Mouse (Mus musculus) MEL (cell line): ENCODE measurements around the gene Pigl. TPM values are rescaled to one million over a fixed set of nuclear protein-coding genes. Genes with fewer than 3 reads are reported as not detected.
A peak's percentile ranks its signal among the peaks of the same experiment; 100 is the strongest.

ENCODE experiments used
- DNase-seq: peaks from one replicate; pipeline ENCODE4 v3.0.0; 2011; ENCODE audit warnings: low read depth, low spot score
- H3K27ac ChIP-seq: 2 replicates; pipeline ENCODE4 v1.5.1; 2012; ENCODE audit warnings: low read depth, mild to moderate bottlenecking, control low read depth, low read length, moderate library complexity; ENCODE audit not compliant: control insufficient read depth
- H3K27me3 ChIP-seq, 2 experiments: fragments of 150-350 bp in 1 of 2; sonication (generic) in 1 of 2; 2 replicates each; pipeline ENCODE4 v1.6.1; 2012; ENCODE audit warnings: low read length in 2 of 2, mild to moderate bottlenecking in 2 of 2, improper control_type of control experiment in 1 of 2, moderate library complexity in 1 of 2; ENCODE audit not compliant: insufficient read depth in 2 of 2, control insufficient read depth in 1 of 2
- H3K36me3 ChIP-seq, 2 experiments: 2 replicates each; pipeline ENCODE4 v1.6.1; 2012 to 2014; ENCODE audit warnings: low read length in 2 of 2, improper control_type of control experiment in 1 of 2, inconsistent platforms in 1 of 2, mild to moderate bottlenecking in 1 of 2; ENCODE audit not compliant: insufficient read depth in 2 of 2, control insufficient read depth in 1 of 2
- H3K4me1 ChIP-seq, 2 experiments: fragments of 150-350 bp in 1 of 2; sonication (generic) in 1 of 2; 2 replicates each; pipeline ENCODE4 v1.6.1; 2012; ENCODE audit warnings: low read length in 2 of 2, improper control_type of control experiment in 1 of 2, mild to moderate bottlenecking in 1 of 2; ENCODE audit not compliant: insufficient read depth in 2 of 2, control insufficient read depth in 1 of 2
- H3K4me3 ChIP-seq, 2 experiments: fragments of 150-350 bp in 1 of 2; sonication (generic) in 1 of 2; 2 replicates each; pipeline ENCODE4 v1.5.1; 2012; ENCODE audit warnings: low read depth in 2 of 2, low read length in 2 of 2, mild to moderate bottlenecking in 2 of 2, moderate library complexity in 2 of 2, control low read depth in 1 of 2, improper control_type of control experiment in 1 of 2; ENCODE audit not compliant: control insufficient read depth in 1 of 2, insufficient read depth in 1 of 2
- H3K79me2 ChIP-seq: 2 replicates; pipeline ENCODE4 v1.6.1; 2012; ENCODE audit warnings: mild to moderate bottlenecking, low read length, moderate library complexity; ENCODE audit not compliant: control insufficient read depth, poor library complexity, insufficient read depth
- H3K9ac ChIP-seq: 2 replicates; pipeline ENCODE4 v1.6.1; 2012; ENCODE audit warnings: low read depth, mild to moderate bottlenecking, control low read depth, low read length, moderate library complexity; ENCODE audit not compliant: control insufficient read depth, poor library complexity, severe bottlenecking
- H3K9me3 ChIP-seq: fragments of 150-350 bp; sonication (generic); replicated peaks from 2 replicates; pipeline ENCODE4 v1.6.1; 2012; ENCODE audit warnings: mild to moderate bottlenecking, low read length, improper control_type of control experiment, moderate library complexity; ENCODE audit not compliant: insufficient read depth
- BHLHE40 ChIP-seq: IDR thresholded peaks from 2 replicates; pipeline ENCODE4 v1.6.1; 2012; ENCODE audit warnings: low read depth, mild to moderate bottlenecking, inconsistent platforms, low read length, improper control_type of control experiment, borderline replicate concordance
- CHD2 ChIP-seq: IDR thresholded peaks from 2 replicates; pipeline ENCODE4 v1.6.1; 2011; ENCODE audit warnings: low read length, improper control_type of control experiment
- CTCF ChIP-seq, 3 experiments: IDR thresholded peaks in 2 of 3; conservative IDR thresholded peaks in 1 of 3; 2 replicates each; pipeline ENCODE4 v1.5.1; 2011 to 2012; ENCODE audit warnings: low read length in 3 of 3, low read depth in 2 of 3, mild to moderate bottlenecking in 2 of 3, improper control_type of control experiment in 1 of 3, inconsistent platforms in 1 of 3, mixed read lengths in 1 of 3, moderate library complexity in 1 of 3; ENCODE audit not compliant: control insufficient read depth in 1 of 3, insufficient read depth in 1 of 3, poor library complexity in 1 of 3, severe bottlenecking in 1 of 3
- E2F4 ChIP-seq: IDR thresholded peaks from 2 replicates; pipeline ENCODE4 v1.6.1; 2011; ENCODE audit warnings: low read depth, low read length, improper control_type of control experiment, borderline replicate concordance
- EP300 ChIP-seq, 2 experiments: IDR thresholded peaks; 2 replicates each; pipeline ENCODE4 v1.6.1; 2011; ENCODE audit warnings: improper control_type of control experiment in 2 of 2, low read length in 2 of 2, low read depth in 1 of 2, mild to moderate bottlenecking in 1 of 2
- ETS1 ChIP-seq: IDR thresholded peaks from 2 replicates; pipeline ENCODE4 v1.6.1; 2012; ENCODE audit warnings: low read depth, mild to moderate bottlenecking, inconsistent platforms, low read length, improper control_type of control experiment, moderate library complexity
- GATA1 ChIP-seq: IDR thresholded peaks from 2 replicates; pipeline ENCODE4 v1.6.1; 2011; ENCODE audit warnings: low read depth, low read length, improper control_type of control experiment
- HCFC1 ChIP-seq: IDR thresholded peaks from 2 replicates; pipeline ENCODE4 v1.6.1; 2012; ENCODE audit warnings: low read depth, mild to moderate bottlenecking, inconsistent platforms, low read length, improper control_type of control experiment, moderate library complexity
- KAT2A ChIP-seq: conservative IDR thresholded peaks from 2 replicates; pipeline ENCODE4 v1.6.1; 2012; ENCODE audit warnings: low read depth, low read length, improper control_type of control experiment, inconsistent platforms
- MAFK ChIP-seq: IDR thresholded peaks from 2 replicates; pipeline ENCODE4 v1.6.1; 2011; ENCODE audit warnings: low read depth, mild to moderate bottlenecking, low read length, improper control_type of control experiment, borderline replicate concordance
- MAX ChIP-seq: IDR thresholded peaks from 2 replicates; pipeline ENCODE4 v1.6.1; 2011; ENCODE audit warnings: low read length, improper control_type of control experiment
- MAZ ChIP-seq: IDR thresholded peaks from 2 replicates; pipeline ENCODE4 v1.6.1; 2012; ENCODE audit warnings: low read depth, mild to moderate bottlenecking, inconsistent platforms, low read length, improper control_type of control experiment
- MEF2A ChIP-seq: IDR thresholded peaks from 2 replicates; pipeline ENCODE4 v1.6.1; 2014; ENCODE audit warnings: low read depth, mild to moderate bottlenecking, inconsistent platforms, low read length, improper control_type of control experiment; ENCODE audit not compliant: poor library complexity, insufficient replicate concordance, severe bottlenecking; ENCODE audit errors: extremely low read depth
- MXI1 ChIP-seq: IDR thresholded peaks from 2 replicates; pipeline ENCODE4 v1.6.1; 2011; ENCODE audit warnings: mild to moderate bottlenecking, low read depth, low read length, improper control_type of control experiment
- MYC ChIP-seq: IDR thresholded peaks from 2 replicates; pipeline ENCODE4 v1.6.1; 2011; ENCODE audit warnings: low read depth, mild to moderate bottlenecking, low read length, improper control_type of control experiment, moderate library complexity
- NELFE ChIP-seq: IDR thresholded peaks from 2 replicates; pipeline ENCODE4 v1.6.1; 2011; ENCODE audit warnings: low read depth, low read length, improper control_type of control experiment
- NRF1 ChIP-seq: IDR thresholded peaks from 2 replicates; pipeline ENCODE4 v1.6.1; 2014; ENCODE audit warnings: low read depth, mild to moderate bottlenecking, inconsistent platforms, low read length, improper control_type of control experiment, moderate library complexity; ENCODE audit not compliant: poor library complexity, insufficient read depth, severe bottlenecking
- POLR2A ChIP-seq, 2 experiments: IDR thresholded peaks; 2 replicates each; pipeline ENCODE4 v1.6.1; 2011 to 2012; ENCODE audit warnings: low read length in 2 of 2, mild to moderate bottlenecking in 2 of 2, control low read depth in 1 of 2, improper control_type of control experiment in 1 of 2, low read depth in 1 of 2, moderate library complexity in 1 of 2; ENCODE audit not compliant: control insufficient read depth in 1 of 2, insufficient read depth in 1 of 2, poor library complexity in 1 of 2
- POLR2AphosphoS2 ChIP-seq: IDR thresholded peaks from 2 replicates; pipeline ENCODE4 v1.6.1; 2011; ENCODE audit warnings: low read length, improper control_type of control experiment
- POLR2AphosphoS5 ChIP-seq: IDR thresholded peaks from 2 replicates; pipeline ENCODE4 v1.6.1; 2012; ENCODE audit warnings: low read depth, borderline replicate concordance, mild to moderate bottlenecking, inconsistent platforms, low read length, moderate library complexity, mixed read lengths
- RCOR1 ChIP-seq: IDR thresholded peaks from 2 replicates; pipeline ENCODE4 v1.6.1; 2012; ENCODE audit warnings: low read depth, mild to moderate bottlenecking, inconsistent platforms, low read length, improper control_type of control experiment
- SMC3 ChIP-seq: IDR thresholded peaks from 2 replicates; pipeline ENCODE4 v1.6.1; 2011; ENCODE audit warnings: low read depth, low read length, improper control_type of control experiment
- TAL1 ChIP-seq: IDR thresholded peaks from 2 replicates; pipeline ENCODE4 v1.6.1; 2012; ENCODE audit warnings: mild to moderate bottlenecking, inconsistent platforms, low read length, moderate library complexity, mixed read lengths
- TCF12 ChIP-seq: IDR thresholded peaks from 2 replicates; pipeline ENCODE4 v1.6.1; 2014; ENCODE audit warnings: low read depth, mild to moderate bottlenecking, inconsistent platforms, low read length, improper control_type of control experiment, moderate library complexity
- USF1 ChIP-seq: IDR thresholded peaks from 2 replicates; pipeline ENCODE4 v1.6.1; 2014; ENCODE audit warnings: low read depth, mild to moderate bottlenecking, inconsistent platforms, low read length, improper control_type of control experiment, moderate library complexity
- USF2 ChIP-seq, 2 experiments: IDR thresholded peaks; 2 replicates each; pipeline ENCODE4 v1.6.1; 2011 to 2012; ENCODE audit warnings: improper control_type of control experiment in 2 of 2, low read length in 2 of 2, borderline replicate concordance in 1 of 2, inconsistent platforms in 1 of 2, low read depth in 1 of 2, mild to moderate bottlenecking in 1 of 2; ENCODE audit not compliant: insufficient read depth in 1 of 2
- ZC3H11A ChIP-seq: IDR thresholded peaks from 2 replicates; pipeline ENCODE4 v1.6.1; 2012; ENCODE audit warnings: low read depth, mild to moderate bottlenecking, inconsistent platforms, low read length, improper control_type of control experiment
- ZMIZ1 ChIP-seq: IDR thresholded peaks from 2 replicates; pipeline ENCODE4 v1.6.1; 2012; ENCODE audit warnings: low read depth, mild to moderate bottlenecking, inconsistent platforms, low read length, improper control_type of control experiment, moderate library complexity
- ZNF384 ChIP-seq: IDR thresholded peaks from 2 replicates; pipeline ENCODE4 v1.6.1; 2012; ENCODE audit warnings: low read depth, mild to moderate bottlenecking, inconsistent platforms, low read length, improper control_type of control experiment
- polyA plus RNA-seq, 2 experiments: library from polyadenylated mRNA; stranded (reverse) in 1 of 2; unstranded in 1 of 2; fragments of >175 nt in 1 of 2; fragments of >200 nt in 1 of 2; gene quantifications; 2 replicates each; pipeline versions ENCODE4 v1.2.1 to v1.2.4; 2012; ENCODE audit warnings: low replicate concordance in 2 of 2, low read depth in 1 of 2; ENCODE audit not compliant: insufficient read length in 2 of 2, insufficient read depth in 1 of 2, missing spikeins in 1 of 2
- total RNA-seq: library from RNA; depleted of rRNA; stranded (reverse); fragments of 300-350 nt; gene quantifications from 2 replicates; pipeline ENCODE4 v1.2.3, GENCODE M21; 2012

Pigl gene
- total and polyA plus RNA-seq, 3 experiments: 2.0 to 4.1 TPM; not detected in 1

DNA sequence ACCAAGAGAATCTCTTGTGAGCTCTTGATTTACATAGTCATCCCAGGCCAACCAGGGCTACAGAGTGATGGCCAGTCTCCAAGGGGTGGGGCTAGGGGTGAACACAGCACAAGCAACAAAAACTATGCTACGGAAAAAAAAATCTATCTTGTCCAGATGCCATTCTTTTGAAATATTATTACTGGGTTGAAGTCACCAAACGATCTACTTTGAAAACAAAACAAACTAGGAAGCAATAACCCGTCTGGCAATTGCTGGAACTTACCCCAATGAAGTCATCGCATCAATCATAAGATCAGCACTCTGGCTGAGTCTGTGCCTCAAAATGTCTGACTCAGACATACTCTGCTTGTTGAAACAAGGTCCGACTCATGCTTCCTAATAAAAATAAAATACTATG is 91.5 kb downstream of the Pigl start:
- Histone ChIP-seq H3K9me3 (no peaks in the 10 kb centered on the region), H3K36me3 (peaks cover 10 to 23% of the 10 kb centered on the region in 2 experiments), H3K27ac (peak overlapping the region; percentile 91), H3K79me2 (peaks cover 27% of the 10 kb centered on the region), H3K4me3 (peak overlapping the region; percentile 65 to 74), H3K27me3 (no peaks in the 10 kb centered on the region), H3K4me1 (peaks cover 0 to 14% of the 10 kb centered on the region in 2 experiments; a peak in 3 of 4 replicates), H3K9ac (peak overlapping the region; percentile 82)
- 0 out of 4 replicates have a peak, but pooled peaks of 1 of the 2 experiments have one; percentile 3 for TF ChIP-seq EP300 (IDR thresholded peaks at IDR 0.05; ENCODE audit: low read depth in 1 of 2, low read length in 2 of 2)
- no peak; the same call in 1 of the 2 replicates for TF ChIP-seq ZMIZ1
- TF ChIP-seq RCOR1: peak; percentile 35; the same call in 1 of the 2 replicates
- TF ChIP-seq TAL1: no peak
- peak; percentile 80 for TF ChIP-seq ZNF384
- TF ChIP-seq POLR2AphosphoS5: no peak; the same call in 1 of the 2 replicates
- TF ChIP-seq TCF12: no peak
- peak; percentile 23; the same call in 1 of the 2 replicates for TF ChIP-seq POLR2AphosphoS2
- peak; percentile 44; the same call in 1 of the 2 replicates for TF ChIP-seq NELFE
- TF ChIP-seq BHLHE40: no peak
- 0 out of 2 replicates have a peak, but pooled peaks have one; percentile 28 for TF ChIP-seq ETS1
- no peak for TF ChIP-seq CTCF (IDR thresholded peaks at IDR 0.05 in 2 of 3, conservative IDR thresholded peaks at IDR 0.05 in 1 of 3; ENCODE audit: control insufficient read depth in 1 of 3, insufficient read depth in 1 of 3, low read depth in 2 of 3, low read length in 3 of 3, poor library complexity in 1 of 3, severe bottlenecking in 1 of 3)
- no peak for TF ChIP-seq CHD2
- no peak for TF ChIP-seq NRF1
- TF ChIP-seq HCFC1: no peak; the same call in 1 of the 2 replicates
- no peak; the same call in 1 of the 2 replicates for TF ChIP-seq MXI1
- peak; percentile 63 for TF ChIP-seq MAZ
- 0 out of 2 replicates have a peak, but pooled peaks have one; percentile 18 for TF ChIP-seq USF1
- peak; percentile 92 for DNase-seq

DNA sequence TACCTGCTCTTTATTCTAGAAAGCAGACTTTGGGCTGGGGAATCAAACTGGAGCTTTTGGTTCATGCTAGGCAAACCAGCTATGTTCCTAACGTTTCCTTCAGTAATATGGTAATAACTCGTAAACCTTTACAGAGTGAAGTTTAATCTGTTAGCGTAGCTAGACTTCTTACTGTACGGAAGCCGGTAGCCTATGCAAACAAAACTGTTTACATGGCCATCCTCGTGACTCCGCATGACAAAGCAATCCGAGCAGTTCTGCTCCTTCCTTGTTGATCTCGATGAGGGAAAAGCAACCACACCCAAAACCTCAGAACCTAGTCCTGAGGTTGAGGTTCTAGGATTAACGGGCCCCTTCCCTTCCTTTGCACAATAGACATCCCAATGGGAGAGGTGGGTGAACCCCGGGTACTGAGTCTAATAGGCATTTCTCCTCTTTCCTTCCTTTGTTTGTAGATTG is 92.0 kb downstream of the Pigl start:
- Histone ChIP-seq H3K4me1 (peaks cover 0 to 14% of the 10 kb centered on the region in 2 experiments; a peak in 3 of 4 replicates), H3K4me3 (peak overlapping the region; percentile 65 to 74), H3K9me3 (no peaks in the 10 kb centered on the region), H3K27ac (peak overlapping the region; percentile 91), H3K36me3 (peaks cover 10 to 23% of the 10 kb centered on the region in 2 experiments), H3K79me2 (peaks cover 27% of the 10 kb centered on the region), H3K27me3 (no peaks in the 10 kb centered on the region), H3K9ac (peak overlapping the region; percentile 82)
- peak; percentile 93 for DNase-seq
- peak; percentile 92 for TF ChIP-seq MAX
- 0 out of 2 replicates have a peak, but pooled peaks have one; percentile 6 for TF ChIP-seq MAZ
- TF ChIP-seq SMC3: no peak
- TF ChIP-seq KAT2A: 0 out of 2 replicates have a peak, but pooled peaks have one; percentile 24
- peak; percentile 85 for TF ChIP-seq MYC
- peak; percentile 73; the same call in 1 of the 2 replicates for TF ChIP-seq USF1
- peak; percentile 77 for TF ChIP-seq ETS1
- peak; percentile 60 for TF ChIP-seq HCFC1
- no peak for TF ChIP-seq E2F4
- TF ChIP-seq USF2 (IDR thresholded peaks at IDR 0.05; ENCODE audit: borderline replicate concordance in 1 of 2, insufficient read depth in 1 of 2, low read depth in 1 of 2, low read length in 2 of 2): no peak
- peak; percentile 88 for TF ChIP-seq BHLHE40
- TF ChIP-seq GATA1: no peak
- no peak for TF ChIP-seq NRF1
- TF ChIP-seq POLR2A (IDR thresholded peaks at IDR 0.05; ENCODE audit: control insufficient read depth in 1 of 2, insufficient read depth in 1 of 2, low read depth in 1 of 2, low read length in 2 of 2, poor library complexity in 1 of 2): peak in 1 of 2 experiments; percentile 51; a peak in 1 of 4 replicates
- peak; percentile 65; the same call in 1 of the 2 replicates for TF ChIP-seq POLR2AphosphoS5
- TF ChIP-seq MAFK: 0 out of 2 replicates have a peak, but pooled peaks have one; percentile 57
- TF ChIP-seq MEF2A: no peak
- TF ChIP-seq ZC3H11A: no peak
